Mouse (Mus musculus) gastrocnemius, postnatal 4 days (tissue): ENCODE measurements at regions not wholly inside any gene's neighbourhood (a gene's known extent, or its start where the extent isn't known, plus 50 kb on each side); places are given as distances from the start of the nearest gene placed in this dataset.
"Not testable (repeated sequence)": the region's sequence is repeated elsewhere in the genome, so short reads cannot be mapped to it uniquely, and the experiment has no call there.

Experiments used
- DNase-seq, 2 experiments: peaks; one replicate each; pipeline ENCODE4 v3.0.0; 2021 to 2022; ENCODE audit warnings: low spot score in 2 of 2, mixed read lengths in 2 of 2

GRCm38 (mm10) chr16:15157852-15158251 lies 159.4 kb upstream of the Gm21897 start:
- DNase-seq, result no peak

- DNase-seq, result no peak
Measured at GRCm38 (mm10) chr16:15175516-15175915, 141.7 kb upstream of the Gm21897 start.

DNA sequence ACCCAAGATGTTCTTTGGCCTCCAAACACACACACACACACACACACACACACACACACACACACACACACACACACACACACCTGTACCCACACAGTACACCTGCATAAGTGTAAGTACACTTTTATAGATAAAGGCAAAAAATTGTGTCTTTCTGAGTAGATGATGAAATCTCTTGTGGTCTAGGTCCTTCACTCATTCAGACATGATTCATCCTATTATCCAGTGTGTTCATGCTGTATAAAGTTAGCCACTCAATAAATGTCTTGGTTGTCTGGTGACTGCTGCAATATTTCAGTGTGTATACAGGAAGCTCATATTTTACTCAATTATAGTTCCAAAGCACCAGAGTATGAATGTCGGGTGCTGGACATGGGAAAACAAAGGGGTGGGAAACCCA lies 131.5 kb upstream of the Gm21897 start:
- DNase-seq, result no peak

GRCm38 (mm10) chr16:15194926-15195711 lies 122.1 kb upstream of the Gm21897 start:
- DNase-seq, result peak in 1 of 2 experiments; percentile 45

- not testable (repeated sequence) for DNase-seq
Measured at GRCm38 (mm10) chr16:15195931-15196330, 121.3 kb upstream of the Gm21897 start.

DNA sequence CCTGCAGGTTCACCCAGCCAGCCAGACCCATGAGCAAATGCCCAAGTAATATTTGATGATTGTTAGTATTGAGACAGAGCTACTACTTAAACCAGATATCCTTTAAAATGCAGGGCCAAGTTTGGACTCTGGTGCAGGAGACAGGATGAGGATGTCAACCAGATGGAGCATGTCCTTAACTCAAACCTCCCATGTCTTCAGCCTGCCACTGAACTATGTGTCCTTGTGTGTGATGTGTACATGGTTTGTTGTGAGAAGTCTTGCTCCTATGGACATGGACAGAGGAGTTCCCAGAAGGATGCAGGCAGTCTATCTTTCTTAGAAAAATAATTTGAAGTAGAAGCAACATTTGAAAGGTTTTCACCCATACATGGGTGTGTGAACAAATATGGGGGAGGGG lies 120.4 kb upstream of the Gm21897 start:
- no peak for DNase-seq

DNA sequence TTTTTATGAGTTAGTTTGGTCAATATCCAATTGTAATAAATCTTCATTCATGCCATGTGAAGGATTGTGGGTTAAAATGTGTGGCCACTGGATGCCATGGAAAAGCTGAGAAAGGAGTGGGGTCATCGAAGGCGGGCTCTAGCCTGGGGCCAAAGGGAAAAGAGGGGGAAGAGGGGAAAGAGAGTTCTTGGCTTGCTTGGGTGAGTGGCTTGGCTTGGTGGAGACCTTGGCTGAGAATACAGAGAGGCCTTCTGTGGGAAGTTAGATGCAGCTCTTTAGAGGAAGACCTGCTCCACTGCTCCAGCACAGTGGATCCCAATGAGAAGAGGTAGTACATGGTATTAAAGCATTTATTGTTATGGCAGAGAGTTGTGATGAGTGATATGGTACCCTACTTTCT lies 101.3 kb upstream of the Gm21897 start:
- no peak for DNase-seq

- DNase-seq, result no peak
Measured at GRCm38 (mm10) chr16:15220961-15221547, 96.2 kb upstream of the Gm21897 start.

- DNase-seq, result no peak
Measured at GRCm38 (mm10) chr16:15237836-15238235, 79.4 kb upstream of the Gm21897 start.

DNA sequence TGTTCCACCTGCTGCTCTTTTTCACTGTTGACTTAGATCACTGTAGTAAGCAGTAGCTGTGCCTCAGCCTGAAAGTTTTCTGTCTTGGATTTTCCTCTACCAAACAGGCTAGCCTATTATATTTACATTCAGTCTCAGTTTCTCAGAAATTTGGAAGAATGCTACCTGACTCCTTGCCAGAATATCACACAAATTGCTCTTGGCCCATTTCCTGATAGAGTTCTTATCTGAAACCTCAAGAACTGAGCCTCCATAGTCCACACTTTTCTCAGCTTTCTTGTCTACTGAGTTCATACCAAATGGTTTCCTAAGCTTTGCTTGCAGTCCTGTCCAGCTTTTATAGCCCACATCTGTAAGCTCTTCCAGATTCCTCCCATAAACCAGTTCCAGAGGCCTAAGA lies 78.8 kb upstream of the Gm21897 start:
- DNase-seq, result no peak

DNA sequence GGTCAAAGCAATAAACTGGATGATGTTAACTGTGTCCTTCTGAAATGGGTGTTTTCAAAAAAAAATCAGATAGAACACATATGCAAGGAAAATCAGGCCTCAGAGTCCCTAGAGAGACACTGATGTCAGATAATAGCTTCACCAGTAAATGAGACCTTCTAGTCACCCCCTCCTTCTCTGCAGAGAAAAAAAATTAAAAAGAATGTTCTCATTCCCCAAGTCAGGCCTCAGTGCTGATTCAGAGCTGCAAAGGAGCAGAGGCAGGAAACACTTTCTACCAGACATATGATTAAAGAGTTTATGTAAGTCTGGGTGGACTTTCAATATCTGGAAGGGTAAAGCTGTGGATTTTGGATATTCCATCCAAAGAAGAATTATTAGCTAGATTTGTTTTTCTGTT lies 67.1 kb upstream of the Gm21897 start:
- DNase-seq, result no peak

DNA sequence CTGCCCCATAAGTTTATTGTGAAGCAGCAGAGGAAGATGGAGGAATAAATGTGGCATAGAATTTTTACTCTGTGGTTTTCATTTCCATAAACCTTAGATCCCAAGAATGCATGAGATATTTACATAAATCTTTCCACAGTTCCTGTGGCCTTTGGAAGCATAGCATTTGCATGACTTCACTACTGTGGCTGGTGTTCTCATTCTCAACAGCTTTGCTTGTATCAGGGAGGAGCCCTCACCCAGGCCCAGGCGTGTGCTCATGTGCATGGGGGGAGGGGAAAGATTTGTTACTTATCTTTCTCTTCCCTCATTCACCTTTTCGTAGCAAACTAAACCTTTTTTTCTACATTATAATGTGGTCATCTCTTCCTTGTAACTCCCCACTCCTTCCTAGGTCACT lies 65.6 kb upstream of the Gm21897 start:
- no peak for DNase-seq

- peak in 1 of 2 experiments; percentile 29 for DNase-seq
Measured at GRCm38 (mm10) chr16:15252666-15253347, 64.5 kb upstream of the Gm21897 start.

- no peak for DNase-seq
Measured at GRCm38 (mm10) chr16:15253348-15253693, 63.9 kb upstream of the Gm21897 start.

- DNase-seq, result no peak
Measured at GRCm38 (mm10) chr16:15254669-15255068, 62.6 kb upstream of the Gm21897 start.

DNA sequence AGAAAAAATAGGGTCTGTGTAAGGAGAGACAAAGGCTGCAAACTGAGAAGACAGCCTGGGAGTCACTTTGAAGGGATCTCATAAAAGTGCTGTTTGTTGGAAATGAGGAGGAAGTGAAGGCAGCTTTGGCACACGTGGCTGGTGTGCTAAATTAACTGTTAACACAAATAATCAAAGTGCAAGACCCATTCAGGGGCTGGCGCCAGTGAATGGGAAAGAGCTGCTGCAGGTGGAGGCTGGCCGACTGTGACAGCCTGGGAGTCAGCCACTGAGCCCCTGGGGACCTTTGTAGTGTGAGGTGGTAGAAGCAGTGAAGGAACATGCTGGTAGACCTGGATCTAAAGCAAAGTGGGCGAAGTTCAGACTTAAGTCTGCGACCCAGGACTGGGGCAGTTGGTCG lies 57.8 kb upstream of the Gm21897 start:
- no peak for DNase-seq

GRCm38 (mm10) chr16:15260069-15260468 lies 57.2 kb upstream of the Gm21897 start:
- DNase-seq, result no peak
